Mouse (Mus musculus): ENCODE measurements around the gene Gspt1. TPM values are rescaled to one million over a fixed set of nuclear protein-coding genes. Genes with fewer than 3 reads are reported as not detected.
A peak's percentile ranks its signal among the peaks of the same experiment; 100 is the strongest.

Gspt1 gene
- polyA plus RNA-seq, 1 experiment = 79.7 TPM

DNA sequence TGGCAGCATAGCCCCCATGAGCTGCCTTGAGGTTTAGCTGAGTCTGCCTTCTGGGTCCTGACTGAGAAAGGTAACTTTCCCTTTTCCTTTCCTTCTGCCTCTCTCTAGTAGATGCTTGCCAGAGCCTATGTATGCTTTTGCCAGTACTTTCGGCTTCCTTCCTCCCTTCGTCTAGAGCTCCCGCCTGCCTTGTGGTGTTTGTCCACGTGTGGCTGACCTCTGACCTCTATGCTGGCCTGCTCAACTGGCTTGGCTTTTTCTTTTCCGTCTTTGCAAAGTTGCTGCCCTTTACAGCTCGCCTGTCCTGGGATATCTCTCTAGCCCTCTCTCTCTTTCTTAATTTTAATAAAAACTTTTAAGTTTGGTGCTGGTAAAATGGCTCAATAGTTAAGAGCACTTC is 15.7 kb upstream of the Gspt1 start:
- Histone ChIP-seq H3K27me3 (ENCODE audit: control insufficient read depth, insufficient read depth, insufficient read length) (no peaks in the 10 kb centered on the region), H3K4me3 (ENCODE audit: insufficient read depth, poor library complexity, severe bottlenecking) (no peak overlapping the region), H3ac (ENCODE audit: control insufficient read depth, insufficient read length, low read depth) (no peak overlapping the region), H3K79me2 (ENCODE audit: control insufficient read depth, insufficient read depth) (no peaks in the 10 kb centered on the region), H3K36me3 (ENCODE audit: control insufficient read depth, insufficient read depth) (no peaks in the 10 kb centered on the region), H3K79me3 (ENCODE audit: low read depth) (no peaks in the 10 kb centered on the region)
- no peak for TF ChIP-seq MYOG (IDR thresholded peaks at IDR 0.05; ENCODE audit: control insufficient read depth, extremely low read depth, insufficient read length)
- no peak for TF ChIP-seq USF1 (IDR thresholded peaks at IDR 0.05; ENCODE audit: low read depth)
- no peak for TF ChIP-seq FOSL1 (IDR thresholded peaks at IDR 0.05; ENCODE audit: insufficient read depth, low read length, poor library complexity, severe bottlenecking)
- TF ChIP-seq MAX (IDR thresholded peaks at IDR 0.05) = no peak
- no peak for TF ChIP-seq CTCF (IDR thresholded peaks at IDR 0.05; ENCODE audit: control insufficient read depth, insufficient read depth, insufficient read length)
- TF ChIP-seq CEBPB (IDR thresholded peaks at IDR 0.05; ENCODE audit: low read depth) = no peak
- no peak for TF ChIP-seq MYOD1 (IDR thresholded peaks at IDR 0.05; ENCODE audit: control insufficient read depth, insufficient read length, low read depth)

DNA sequence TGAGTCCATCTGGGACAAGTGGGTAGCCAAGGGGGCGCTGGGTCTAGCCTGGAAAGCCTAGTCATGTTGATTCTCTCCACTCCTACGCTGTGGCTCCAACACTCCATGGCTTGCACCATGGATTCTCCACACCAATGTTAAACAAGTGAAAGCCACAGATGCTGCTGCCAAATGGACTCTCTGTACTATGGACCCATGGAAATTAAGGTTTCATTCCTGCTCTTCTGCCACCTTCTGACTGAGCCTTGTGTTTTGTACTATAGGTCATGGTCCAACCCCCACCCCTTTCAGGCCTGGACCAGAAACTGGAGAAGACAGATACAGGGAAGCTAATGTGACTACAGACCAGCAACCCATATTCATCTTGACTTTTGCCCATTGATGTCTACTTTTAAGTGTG is 12.4 kb upstream of the Gspt1 start:
- Histone ChIP-seq H3K36me3 (ENCODE audit: control insufficient read depth, insufficient read depth) (no peaks in the 10 kb centered on the region), H3K79me2 (ENCODE audit: control insufficient read depth, insufficient read depth) (no peaks in the 10 kb centered on the region), H3K4me3 (ENCODE audit: insufficient read depth, poor library complexity, severe bottlenecking) (no peak overlapping the region), H3K79me3 (ENCODE audit: low read depth) (no peaks in the 10 kb centered on the region), H3ac (ENCODE audit: control insufficient read depth, insufficient read length, low read depth) (no peak overlapping the region), H3K27me3 (ENCODE audit: control insufficient read depth, insufficient read depth, insufficient read length) (no peaks in the 10 kb centered on the region)
- no peak for TF ChIP-seq MYOD1 (IDR thresholded peaks at IDR 0.05; ENCODE audit: control insufficient read depth, insufficient read length, low read depth)
- TF ChIP-seq MAX (IDR thresholded peaks at IDR 0.05) = no peak
- TF ChIP-seq MYOG (IDR thresholded peaks at IDR 0.05; ENCODE audit: control insufficient read depth, extremely low read depth, insufficient read length) = no peak
- TF ChIP-seq FOSL1 (IDR thresholded peaks at IDR 0.05; ENCODE audit: insufficient read depth, low read length, poor library complexity, severe bottlenecking) = no peak

DNA sequence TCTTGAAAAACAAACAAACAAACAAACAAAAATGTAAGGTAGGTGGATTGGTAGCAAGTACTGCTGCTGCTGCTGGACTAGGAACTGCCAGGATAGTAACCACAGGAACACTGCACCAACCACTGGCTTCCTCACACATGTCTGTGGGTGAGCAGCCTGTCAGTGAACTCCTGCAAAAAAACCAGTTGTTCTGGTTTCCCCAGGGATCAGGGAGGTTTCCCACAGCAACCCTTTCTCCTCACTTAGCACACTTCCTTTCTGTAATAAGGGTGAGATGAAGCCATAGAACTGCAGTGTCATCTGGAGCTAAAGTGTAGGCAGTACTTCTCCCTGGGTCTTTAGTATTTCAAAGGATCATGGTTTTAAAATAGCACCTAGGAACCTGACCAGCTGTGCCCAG is 9.1 kb upstream of the Gspt1 start:
- H3K79me3 ChIP-seq (ENCODE audit: low read depth) = no peaks in the 10 kb centered on the region
- no peak overlapping the region for H3K4me3 ChIP-seq (ENCODE audit: insufficient read depth, poor library complexity, severe bottlenecking)
- no peaks in the 10 kb centered on the region for H3K27me3 ChIP-seq (ENCODE audit: control insufficient read depth, insufficient read depth, insufficient read length)
- TF ChIP-seq MYOD1 (IDR thresholded peaks at IDR 0.05; ENCODE audit: control insufficient read depth, insufficient read length, low read depth) (no peak), CTCF (IDR thresholded peaks at IDR 0.05; ENCODE audit: control insufficient read depth, insufficient read depth, insufficient read length) (no peak), USF1 (IDR thresholded peaks at IDR 0.05; ENCODE audit: low read depth) (no peak), CEBPB (IDR thresholded peaks at IDR 0.05; ENCODE audit: low read depth) (no peak), FOSL1 (IDR thresholded peaks at IDR 0.05; ENCODE audit: insufficient read depth, low read length, poor library complexity, severe bottlenecking) (no peak), MAX (IDR thresholded peaks at IDR 0.05) (no peak), MYOG (IDR thresholded peaks at IDR 0.05; ENCODE audit: control insufficient read depth, extremely low read depth, insufficient read length) (no peak)
- no peaks in the 10 kb centered on the region for H3K36me3 ChIP-seq (ENCODE audit: control insufficient read depth, insufficient read depth)
- H3ac ChIP-seq (ENCODE audit: control insufficient read depth, insufficient read length, low read depth) = no peak overlapping the region
- H3K79me2 ChIP-seq (ENCODE audit: control insufficient read depth, insufficient read depth) = no peaks in the 10 kb centered on the region

DNA sequence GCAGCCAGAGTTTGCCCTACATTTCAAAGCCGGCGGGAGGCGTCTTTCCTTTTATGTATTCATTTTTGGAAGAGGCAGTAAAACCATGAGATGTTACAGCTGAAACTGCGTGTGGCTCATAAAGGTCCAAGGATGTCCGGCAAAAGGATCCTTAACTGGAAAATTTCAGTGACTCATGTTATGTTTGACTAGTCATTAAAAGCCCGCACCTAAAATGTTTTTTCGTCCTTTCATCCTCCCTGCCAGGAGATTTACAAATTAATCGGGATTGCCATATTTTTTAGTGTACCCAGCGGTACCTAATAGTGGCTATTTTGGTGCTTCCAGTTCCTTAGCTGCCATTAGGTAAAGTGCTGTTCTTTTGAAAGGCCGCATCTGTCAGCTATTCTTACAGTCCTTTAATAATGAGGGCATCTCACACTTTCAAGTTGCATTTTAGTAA is 619 bp upstream of the Gspt1 start:
- Histone ChIP-seq H3K79me3 (ENCODE audit: low read depth) (peaks cover 39% of the 10 kb centered on the region), H3K36me3 (ENCODE audit: control insufficient read depth, insufficient read depth) (peaks cover 8% of the 10 kb centered on the region), H3K27me3 (ENCODE audit: control insufficient read depth, insufficient read depth, insufficient read length) (no peaks in the 10 kb centered on the region), H3K4me3 (ENCODE audit: insufficient read depth, poor library complexity, severe bottlenecking) (peak overlapping the region; percentile 92), H3K79me2 (ENCODE audit: control insufficient read depth, insufficient read depth) (peaks cover 43% of the 10 kb centered on the region), H3ac (ENCODE audit: control insufficient read depth, insufficient read length, low read depth) (peak overlapping the region; percentile 54)
- no peak for TF ChIP-seq CTCF (IDR thresholded peaks at IDR 0.05; ENCODE audit: control insufficient read depth, insufficient read depth, insufficient read length)
- TF ChIP-seq CEBPB (IDR thresholded peaks at IDR 0.05; ENCODE audit: low read depth) = no peak
- no peak for TF ChIP-seq USF1 (IDR thresholded peaks at IDR 0.05; ENCODE audit: low read depth)

DNA sequence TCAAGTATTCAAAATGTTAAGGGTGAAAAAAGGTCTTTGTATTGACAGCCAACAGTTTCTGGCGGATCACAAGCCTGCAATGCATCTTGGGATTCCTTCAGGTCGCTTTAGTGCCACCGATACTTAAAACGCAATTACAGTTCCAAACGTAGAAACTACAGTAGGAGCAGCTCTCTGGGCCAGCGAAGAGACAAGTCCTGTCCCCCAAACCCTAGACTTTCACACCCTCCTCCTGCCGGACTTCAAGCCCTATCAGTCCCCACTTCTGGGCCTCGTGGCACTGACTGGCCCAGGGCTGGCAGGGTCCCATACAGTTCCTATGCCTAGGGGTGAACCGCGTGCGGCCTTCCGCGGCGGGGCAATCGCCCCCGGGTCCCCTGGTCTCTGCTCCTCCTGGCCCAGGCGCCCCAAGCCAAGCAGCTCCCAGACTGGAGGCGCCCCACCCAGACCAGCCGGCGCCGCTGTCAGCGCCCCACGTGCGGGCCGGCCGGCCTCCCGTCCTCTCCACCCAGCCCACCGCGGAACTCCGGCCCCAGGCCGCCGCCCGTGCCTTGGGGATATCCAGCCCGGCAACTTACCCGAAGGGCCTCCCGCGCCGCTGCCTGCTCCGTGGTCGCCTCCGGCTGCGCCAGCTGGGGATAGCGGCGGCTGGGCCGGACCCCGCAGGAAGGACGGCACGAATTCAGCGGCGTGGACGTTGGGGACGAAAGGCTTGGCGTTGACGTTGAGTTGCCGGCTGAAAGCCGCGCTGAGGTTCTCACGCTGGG is 877 bp downstream of the Gspt1 start:
- Histone ChIP-seq H3K27me3 (ENCODE audit: control insufficient read depth, insufficient read depth, insufficient read length) (no peaks in the 10 kb centered on the region), H3K4me3 (ENCODE audit: insufficient read depth, poor library complexity, severe bottlenecking) (peak overlapping the region; percentile 92), H3K36me3 (ENCODE audit: control insufficient read depth, insufficient read depth) (peaks cover 8% of the 10 kb centered on the region), H3K79me2 (ENCODE audit: control insufficient read depth, insufficient read depth) (peaks cover 53% of the 10 kb centered on the region), H3ac (ENCODE audit: control insufficient read depth, insufficient read length, low read depth) (peak overlapping the region; percentile 97), H3K79me3 (ENCODE audit: low read depth) (peaks cover 46% of the 10 kb centered on the region)
- TF ChIP-seq CTCF (IDR thresholded peaks at IDR 0.05; ENCODE audit: control insufficient read depth, insufficient read depth, insufficient read length) (no peak), MYOD1 (IDR thresholded peaks at IDR 0.05; ENCODE audit: control insufficient read depth, insufficient read length, low read depth) (no peak), FOSL1 (IDR thresholded peaks at IDR 0.05; ENCODE audit: insufficient read depth, low read length, poor library complexity, severe bottlenecking) (no peak), CEBPB (IDR thresholded peaks at IDR 0.05; ENCODE audit: low read depth) (no peak), MAX (IDR thresholded peaks at IDR 0.05) (no peak), MYOG (IDR thresholded peaks at IDR 0.05; ENCODE audit: control insufficient read depth, extremely low read depth, insufficient read length) (no peak), USF1 (IDR thresholded peaks at IDR 0.05; ENCODE audit: low read depth) (no peak)

DNA sequence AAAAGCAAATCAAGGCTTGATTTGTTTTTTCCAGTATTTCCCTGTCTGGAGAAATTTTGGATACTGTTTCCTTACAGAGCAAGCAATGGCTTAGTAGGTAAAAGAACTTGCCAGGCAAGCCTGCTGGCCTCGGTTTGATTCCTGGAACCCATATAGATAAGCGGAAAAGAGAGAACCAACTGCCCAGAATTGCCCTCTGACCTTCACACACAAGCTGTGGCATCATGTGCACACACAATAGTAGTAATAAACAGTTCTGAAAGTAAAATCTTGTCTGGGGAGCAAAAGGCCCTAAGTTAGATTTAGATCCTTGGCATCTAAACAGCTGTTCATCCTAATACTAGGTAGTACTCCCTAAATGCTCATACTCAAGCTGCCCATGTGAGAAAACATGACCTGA is 6.3 kb downstream of the Gspt1 start:
- H3K27me3 ChIP-seq (ENCODE audit: control insufficient read depth, insufficient read depth, insufficient read length) = no peaks in the 10 kb centered on the region
- H3K79me3 ChIP-seq (ENCODE audit: low read depth) = peaks cover 92% of the 10 kb centered on the region
- H3K79me2 ChIP-seq (ENCODE audit: control insufficient read depth, insufficient read depth) = peaks cover 95% of the 10 kb centered on the region
- no peak overlapping the region for H3K4me3 ChIP-seq (ENCODE audit: insufficient read depth, poor library complexity, severe bottlenecking)
- peaks cover 13% of the 10 kb centered on the region for H3K36me3 ChIP-seq (ENCODE audit: control insufficient read depth, insufficient read depth)
- TF ChIP-seq CEBPB (IDR thresholded peaks at IDR 0.05; ENCODE audit: low read depth) = no peak
- TF ChIP-seq MYOD1 (IDR thresholded peaks at IDR 0.05; ENCODE audit: control insufficient read depth, insufficient read length, low read depth) = no peak
- no peak for TF ChIP-seq USF1 (IDR thresholded peaks at IDR 0.05; ENCODE audit: low read depth)
- no peak for TF ChIP-seq MAX (IDR thresholded peaks at IDR 0.05)
- no peak for TF ChIP-seq FOSL1 (IDR thresholded peaks at IDR 0.05; ENCODE audit: insufficient read depth, low read length, poor library complexity, severe bottlenecking)
- TF ChIP-seq CTCF (IDR thresholded peaks at IDR 0.05; ENCODE audit: control insufficient read depth, insufficient read depth, insufficient read length) = no peak
- TF ChIP-seq MYOG (IDR thresholded peaks at IDR 0.05; ENCODE audit: control insufficient read depth, extremely low read depth, insufficient read length) = no peak
- no peak overlapping the region for H3ac ChIP-seq (ENCODE audit: control insufficient read depth, insufficient read length, low read depth)

All from C2C12 (cell line).